Mouse (Mus musculus) MEL (cell line): ENCODE data around the gene Naa80. TPM values are rescaled to one million over a fixed set of nuclear protein-coding genes. Genes with fewer than 3 reads are reported as not detected.

Source experiments
- DNase-seq: peaks from one replicate; pipeline ENCODE4 v3.0.0; 2011; ENCODE audit warnings: low read depth, low spot score
- H3K27ac ChIP-seq: 2 replicates; pipeline ENCODE4 v1.5.1; 2012; ENCODE audit warnings: low read depth, mild to moderate bottlenecking, control low read depth, low read length, moderate library complexity; ENCODE audit not compliant: control insufficient read depth
- H3K27me3 ChIP-seq, 2 experiments: fragments of 150-350 bp in 1 of 2; sonication (generic) in 1 of 2; 2 replicates each; pipeline ENCODE4 v1.6.1; 2012; ENCODE audit warnings: low read length in 2 of 2, mild to moderate bottlenecking in 2 of 2, improper control_type of control experiment in 1 of 2, moderate library complexity in 1 of 2; ENCODE audit not compliant: insufficient read depth in 2 of 2, control insufficient read depth in 1 of 2
- H3K36me3 ChIP-seq, 2 experiments: 2 replicates each; pipeline ENCODE4 v1.6.1; 2012 to 2014; ENCODE audit warnings: low read length in 2 of 2, improper control_type of control experiment in 1 of 2, inconsistent platforms in 1 of 2, mild to moderate bottlenecking in 1 of 2; ENCODE audit not compliant: insufficient read depth in 2 of 2, control insufficient read depth in 1 of 2
- H3K4me1 ChIP-seq, 2 experiments: fragments of 150-350 bp in 1 of 2; sonication (generic) in 1 of 2; 2 replicates each; pipeline ENCODE4 v1.6.1; 2012; ENCODE audit warnings: low read length in 2 of 2, improper control_type of control experiment in 1 of 2, mild to moderate bottlenecking in 1 of 2; ENCODE audit not compliant: insufficient read depth in 2 of 2, control insufficient read depth in 1 of 2
- H3K4me3 ChIP-seq, 2 experiments: fragments of 150-350 bp in 1 of 2; sonication (generic) in 1 of 2; 2 replicates each; pipeline ENCODE4 v1.5.1; 2012; ENCODE audit warnings: low read depth in 2 of 2, low read length in 2 of 2, mild to moderate bottlenecking in 2 of 2, moderate library complexity in 2 of 2, control low read depth in 1 of 2, improper control_type of control experiment in 1 of 2; ENCODE audit not compliant: control insufficient read depth in 1 of 2, insufficient read depth in 1 of 2
- H3K79me2 ChIP-seq: 2 replicates; pipeline ENCODE4 v1.6.1; 2012; ENCODE audit warnings: mild to moderate bottlenecking, low read length, moderate library complexity; ENCODE audit not compliant: control insufficient read depth, poor library complexity, insufficient read depth
- H3K9ac ChIP-seq: 2 replicates; pipeline ENCODE4 v1.6.1; 2012; ENCODE audit warnings: low read depth, mild to moderate bottlenecking, control low read depth, low read length, moderate library complexity; ENCODE audit not compliant: control insufficient read depth, poor library complexity, severe bottlenecking
- H3K9me3 ChIP-seq: fragments of 150-350 bp; sonication (generic); replicated peaks from 2 replicates; pipeline ENCODE4 v1.6.1; 2012; ENCODE audit warnings: mild to moderate bottlenecking, low read length, improper control_type of control experiment, moderate library complexity; ENCODE audit not compliant: insufficient read depth
- CTCF ChIP-seq, 3 experiments: IDR thresholded peaks in 2 of 3; conservative IDR thresholded peaks in 1 of 3; 2 replicates each; pipeline ENCODE4 v1.5.1; 2011 to 2012; ENCODE audit warnings: low read length in 3 of 3, low read depth in 2 of 3, mild to moderate bottlenecking in 2 of 3, improper control_type of control experiment in 1 of 3, inconsistent platforms in 1 of 3, mixed read lengths in 1 of 3, moderate library complexity in 1 of 3; ENCODE audit not compliant: control insufficient read depth in 1 of 3, insufficient read depth in 1 of 3, poor library complexity in 1 of 3, severe bottlenecking in 1 of 3
- E2F4 ChIP-seq: IDR thresholded peaks from 2 replicates; pipeline ENCODE4 v1.6.1; 2011; ENCODE audit warnings: low read depth, low read length, improper control_type of control experiment, borderline replicate concordance
- ELF1 ChIP-seq: IDR thresholded peaks from 2 replicates; pipeline ENCODE4 v1.6.1; 2014; ENCODE audit warnings: low read depth, mild to moderate bottlenecking, inconsistent platforms, low read length, improper control_type of control experiment, moderate library complexity
- EP300 ChIP-seq, 2 experiments: IDR thresholded peaks; 2 replicates each; pipeline ENCODE4 v1.6.1; 2011; ENCODE audit warnings: improper control_type of control experiment in 2 of 2, low read length in 2 of 2, low read depth in 1 of 2, mild to moderate bottlenecking in 1 of 2
- ETS1 ChIP-seq: IDR thresholded peaks from 2 replicates; pipeline ENCODE4 v1.6.1; 2012; ENCODE audit warnings: low read depth, mild to moderate bottlenecking, inconsistent platforms, low read length, improper control_type of control experiment, moderate library complexity
- GATA1 ChIP-seq: IDR thresholded peaks from 2 replicates; pipeline ENCODE4 v1.6.1; 2011; ENCODE audit warnings: low read depth, low read length, improper control_type of control experiment
- HCFC1 ChIP-seq: IDR thresholded peaks from 2 replicates; pipeline ENCODE4 v1.6.1; 2012; ENCODE audit warnings: low read depth, mild to moderate bottlenecking, inconsistent platforms, low read length, improper control_type of control experiment, moderate library complexity
- JUND ChIP-seq: IDR thresholded peaks from 2 replicates; pipeline ENCODE4 v1.6.1; 2011; ENCODE audit warnings: low read depth, mild to moderate bottlenecking, improper control_type of control experiment, low read length
- KAT2A ChIP-seq: conservative IDR thresholded peaks from 2 replicates; pipeline ENCODE4 v1.6.1; 2012; ENCODE audit warnings: low read depth, low read length, improper control_type of control experiment, inconsistent platforms
- MAFK ChIP-seq: IDR thresholded peaks from 2 replicates; pipeline ENCODE4 v1.6.1; 2011; ENCODE audit warnings: low read depth, mild to moderate bottlenecking, low read length, improper control_type of control experiment, borderline replicate concordance
- MAZ ChIP-seq: IDR thresholded peaks from 2 replicates; pipeline ENCODE4 v1.6.1; 2012; ENCODE audit warnings: low read depth, mild to moderate bottlenecking, inconsistent platforms, low read length, improper control_type of control experiment
- MXI1 ChIP-seq: IDR thresholded peaks from 2 replicates; pipeline ENCODE4 v1.6.1; 2011; ENCODE audit warnings: mild to moderate bottlenecking, low read depth, low read length, improper control_type of control experiment
- MYB ChIP-seq: IDR thresholded peaks from 2 replicates; pipeline ENCODE4 v1.6.1; 2011; ENCODE audit warnings: mild to moderate bottlenecking, low read depth, low read length, improper control_type of control experiment
- MYC ChIP-seq: IDR thresholded peaks from 2 replicates; pipeline ENCODE4 v1.6.1; 2011; ENCODE audit warnings: low read depth, mild to moderate bottlenecking, low read length, improper control_type of control experiment, moderate library complexity
- NELFE ChIP-seq: IDR thresholded peaks from 2 replicates; pipeline ENCODE4 v1.6.1; 2011; ENCODE audit warnings: low read depth, low read length, improper control_type of control experiment
- POLR2A ChIP-seq, 2 experiments: IDR thresholded peaks; 2 replicates each; pipeline ENCODE4 v1.6.1; 2011 to 2012; ENCODE audit warnings: low read length in 2 of 2, mild to moderate bottlenecking in 2 of 2, control low read depth in 1 of 2, improper control_type of control experiment in 1 of 2, low read depth in 1 of 2, moderate library complexity in 1 of 2; ENCODE audit not compliant: control insufficient read depth in 1 of 2, insufficient read depth in 1 of 2, poor library complexity in 1 of 2
- POLR2AphosphoS2 ChIP-seq: IDR thresholded peaks from 2 replicates; pipeline ENCODE4 v1.6.1; 2011; ENCODE audit warnings: low read length, improper control_type of control experiment
- POLR2AphosphoS5 ChIP-seq: IDR thresholded peaks from 2 replicates; pipeline ENCODE4 v1.6.1; 2012; ENCODE audit warnings: low read depth, borderline replicate concordance, mild to moderate bottlenecking, inconsistent platforms, low read length, moderate library complexity, mixed read lengths
- RCOR1 ChIP-seq: IDR thresholded peaks from 2 replicates; pipeline ENCODE4 v1.6.1; 2012; ENCODE audit warnings: low read depth, mild to moderate bottlenecking, inconsistent platforms, low read length, improper control_type of control experiment
- SMC3 ChIP-seq: IDR thresholded peaks from 2 replicates; pipeline ENCODE4 v1.6.1; 2011; ENCODE audit warnings: low read depth, low read length, improper control_type of control experiment
- TAL1 ChIP-seq: IDR thresholded peaks from 2 replicates; pipeline ENCODE4 v1.6.1; 2012; ENCODE audit warnings: mild to moderate bottlenecking, inconsistent platforms, low read length, moderate library complexity, mixed read lengths
- TBP ChIP-seq: IDR thresholded peaks from 2 replicates; pipeline ENCODE4 v1.8.0; 2011; ENCODE audit warnings: low read depth, low read length, improper control_type of control experiment
- TCF12 ChIP-seq: IDR thresholded peaks from 2 replicates; pipeline ENCODE4 v1.6.1; 2014; ENCODE audit warnings: low read depth, mild to moderate bottlenecking, inconsistent platforms, low read length, improper control_type of control experiment, moderate library complexity
- UBTF ChIP-seq: IDR thresholded peaks from 2 replicates; pipeline ENCODE4 v1.6.1; 2012; ENCODE audit warnings: low read depth, mild to moderate bottlenecking, inconsistent platforms, low read length, improper control_type of control experiment, moderate library complexity, borderline replicate concordance; ENCODE audit not compliant: insufficient read depth
- USF1 ChIP-seq: IDR thresholded peaks from 2 replicates; pipeline ENCODE4 v1.6.1; 2014; ENCODE audit warnings: low read depth, mild to moderate bottlenecking, inconsistent platforms, low read length, improper control_type of control experiment, moderate library complexity
- ZC3H11A ChIP-seq: IDR thresholded peaks from 2 replicates; pipeline ENCODE4 v1.6.1; 2012; ENCODE audit warnings: low read depth, mild to moderate bottlenecking, inconsistent platforms, low read length, improper control_type of control experiment
- ZMIZ1 ChIP-seq: IDR thresholded peaks from 2 replicates; pipeline ENCODE4 v1.6.1; 2012; ENCODE audit warnings: low read depth, mild to moderate bottlenecking, inconsistent platforms, low read length, improper control_type of control experiment, moderate library complexity
- ZNF384 ChIP-seq: IDR thresholded peaks from 2 replicates; pipeline ENCODE4 v1.6.1; 2012; ENCODE audit warnings: low read depth, mild to moderate bottlenecking, inconsistent platforms, low read length, improper control_type of control experiment
- polyA plus RNA-seq, 2 experiments: library from polyadenylated mRNA; stranded (reverse) in 1 of 2; unstranded in 1 of 2; fragments of >175 nt in 1 of 2; fragments of >200 nt in 1 of 2; gene quantifications; 2 replicates each; pipeline versions ENCODE4 v1.2.1 to v1.2.4; 2012; ENCODE audit warnings: low replicate concordance in 2 of 2, low read depth in 1 of 2; ENCODE audit not compliant: insufficient read length in 2 of 2, insufficient read depth in 1 of 2, missing spikeins in 1 of 2
- total RNA-seq: library from RNA; depleted of rRNA; stranded (reverse); fragments of 300-350 nt; gene quantifications from 2 replicates; pipeline ENCODE4 v1.2.3, GENCODE M21; 2012

The Naa80 gene
- total and polyA plus RNA-seq, 3 experiments, result 14.3 to 74.0 TPM; not detected in 1

- H3K9ac ChIP-seq, result peak overlapping the region; percentile 49
- H3K9me3 ChIP-seq, result no peaks in the 10 kb centered on the region
- H3K4me3 ChIP-seq, result peak overlapping the region in 1 of 2 experiments; percentile 10; a peak in 2 of 4 replicates
- peak; percentile 29 for DNase-seq
- peaks cover 16 to 37% of the 10 kb centered on the region in 2 experiments; a peak in 3 of 4 replicates for H3K4me1 ChIP-seq
- TF ChIP-seq MAZ (no peak), KAT2A (no peak), JUND (no peak), MXI1 (no peak), TAL1 (no peak), POLR2AphosphoS2 (no peak), E2F4 (no peak), ZNF384 (no peak), GATA1 (no peak)
- H3K27me3 ChIP-seq, result no peaks in the 10 kb centered on the region
- peaks cover 4 to 35% of the 10 kb centered on the region in 2 experiments; a peak in 3 of 4 replicates for H3K36me3 ChIP-seq
- peaks cover 54% of the 10 kb centered on the region for H3K79me2 ChIP-seq
- H3K27ac ChIP-seq, result peak overlapping the region; percentile 94
These were observed 7.8 kb downstream of the Naa80 start for GRCm38 (mm10) chr9:107586504-107586903.

GRCm38 (mm10) chr9:107586974-107587832 lies 8.5 kb downstream of the Naa80 start, which contains the start of gene Ifrd2:
Gene Ifrd2 (plus strand): TSS chr9:107587642.
- Histone ChIP-seq H3K79me2 (peaks cover 47% of the 10 kb centered on the region), H3K4me3 (peak within 1 kb of the TSS; percentile 55 to 86), H3K36me3 (peaks cover 4 to 29% of the 10 kb centered on the region in 2 experiments; a peak in 3 of 4 replicates), H3K9me3 (no peaks in the 10 kb centered on the region), H3K4me1 (peaks cover 16 to 31% of the 10 kb centered on the region in 2 experiments; a peak in 3 of 4 replicates), H3K27me3 (no peaks in the 10 kb centered on the region), H3K9ac (peak within 1 kb of the TSS; percentile 99), H3K27ac (peak within 1 kb of the TSS; percentile 99)
- DNase-seq, result peak; percentile 99
- no peak; the same call in 1 of the 2 replicates for TF ChIP-seq ELF1
- peak; percentile 97 for TF ChIP-seq HCFC1
- TF ChIP-seq MYB, result peak; percentile 80
- TF ChIP-seq USF1, result no peak
- no peak for TF ChIP-seq SMC3
- peak; percentile 40; the same call in 1 of the 2 replicates for TF ChIP-seq RCOR1
- peak; percentile 83; the same call in 1 of the 2 replicates for TF ChIP-seq POLR2AphosphoS5
- peak; percentile 94; the same call in 1 of the 2 replicates for TF ChIP-seq POLR2AphosphoS2
- TF ChIP-seq CTCF (IDR thresholded peaks at IDR 0.05 in 2 of 3, conservative IDR thresholded peaks at IDR 0.05 in 1 of 3; ENCODE audit: control insufficient read depth in 1 of 3, insufficient read depth in 1 of 3, low read depth in 2 of 3, low read length in 3 of 3, poor library complexity in 1 of 3, severe bottlenecking in 1 of 3), result 0 out of 6 replicates have a peak, but pooled peaks of 1 of the 3 experiments have one; percentile 12
- TF ChIP-seq ZMIZ1, result no peak; the same call in 1 of the 2 replicates
- peak; percentile 99 for TF ChIP-seq MAZ
- TF ChIP-seq MAFK, result no peak
- peak; percentile 83 for TF ChIP-seq NELFE
- no peak for TF ChIP-seq ZC3H11A
- peak; percentile 98 for TF ChIP-seq TCF12
- TF ChIP-seq EP300 (IDR thresholded peaks at IDR 0.05; ENCODE audit: low read depth in 1 of 2, low read length in 2 of 2), result peak; percentile 86 to 95
- TF ChIP-seq ETS1, result peak; percentile 95
- no peak for TF ChIP-seq UBTF
- TF ChIP-seq GATA1, result peak; percentile 95
- TF ChIP-seq POLR2A (IDR thresholded peaks at IDR 0.05; ENCODE audit: control insufficient read depth in 1 of 2, insufficient read depth in 1 of 2, low read depth in 1 of 2, low read length in 2 of 2, poor library complexity in 1 of 2), result peak in 1 of 2 experiments; percentile 91; a peak in 2 of 4 replicates
- peak; percentile 99 for TF ChIP-seq KAT2A
- peak; percentile 90 for TF ChIP-seq TBP
- no peak for TF ChIP-seq E2F4
- no peak for TF ChIP-seq MYC
